Mouse (Mus musculus): ENCODE measurements around the gene C77080.

The C77080 gene

GRCm38 (mm10) chr4:129261196-129261595 lies at the start of gene C77080:
C77080 (minus strand) TSS chr4:129261404.
- no peak for DNase-seq

GRCm38 (mm10) chr4:129307936-129308335 lies 46.7 kb upstream of the C77080 start:
- DNase-seq: no peak

GRCm38 (mm10) chr4:129304306-129304705 lies 43.1 kb upstream of the C77080 start:
- no peak for DNase-seq

GRCm38 (mm10) chr4:129303816-129304215 lies 42.6 kb upstream of the C77080 start:
- DNase-seq: no peak

GRCm38 (mm10) chr4:129303401-129303800 lies 42.2 kb upstream of the C77080 start:
- no peak for DNase-seq

GRCm38 (mm10) chr4:129299121-129299520 lies 37.9 kb upstream of the C77080 start:
- no peak for DNase-seq

GRCm38 (mm10) chr4:129297724-129298123 lies 36.5 kb upstream of the C77080 start:
- DNase-seq: no peak

- no peak for DNase-seq
These were observed 34.9 kb upstream of the C77080 start for GRCm38 (mm10) chr4:129296066-129296465.

GRCm38 (mm10) chr4:129295188-129295587 lies 34.0 kb upstream of the C77080 start:
- no peak for DNase-seq

- no peak for DNase-seq
These were observed 32.5 kb upstream of the C77080 start for GRCm38 (mm10) chr4:129293702-129294101.

- no peak for DNase-seq
These were observed 31.6 kb upstream of the C77080 start for GRCm38 (mm10) chr4:129292831-129293230.

- no peak for DNase-seq
These were observed 28.5 kb upstream of the C77080 start for GRCm38 (mm10) chr4:129289671-129290070.

- DNase-seq: no peak
These were observed 26.9 kb upstream of the C77080 start for GRCm38 (mm10) chr4:129288067-129288466.

GRCm38 (mm10) chr4:129287472-129287981 lies 26.3 kb upstream of the C77080 start, which contains the start of gene Sync:
Sync (plus strand) TSS chr4:129287617.
- no peak for DNase-seq

GRCm38 (mm10) chr4:129286683-129287471 lies 25.7 kb upstream of the C77080 start:
- DNase-seq: no peak

- DNase-seq: no peak
These were observed 24.9 kb upstream of the C77080 start for GRCm38 (mm10) chr4:129286001-129286682.

- DNase-seq: no peak
These were observed 23.5 kb upstream of the C77080 start for GRCm38 (mm10) chr4:129284685-129285084.

- DNase-seq: no peak
These were observed 22.0 kb upstream of the C77080 start for GRCm38 (mm10) chr4:129283226-129283625.

- DNase-seq: no peak
These were observed 21.6 kb upstream of the C77080 start for GRCm38 (mm10) chr4:129282786-129283185.

GRCm38 (mm10) chr4:129276453-129276865 lies 15.3 kb upstream of the C77080 start:
- peak; percentile 98 to 99 for DNase-seq

- DNase-seq: peak; percentile 91 to 94
These were observed 11.5 kb upstream of the C77080 start for GRCm38 (mm10) chr4:129272756-129273046.

- DNase-seq: peak in 1 of 2 experiments; percentile 50
These were observed 11.0 kb upstream of the C77080 start for GRCm38 (mm10) chr4:129271991-129272755.

GRCm38 (mm10) chr4:129268698-129269097 lies 7.5 kb upstream of the C77080 start:
- no peak for DNase-seq
